Mouse (Mus musculus) CH12.LX (cell line): Measurements from ENCODE around the gene Gsap. TPM values are rescaled to one million over a fixed set of nuclear protein-coding genes. Genes with fewer than 3 reads are reported as not detected.

Experiments
- DNase-seq: peaks from one replicate; pipeline ENCODE4 v3.0.0-alpha.2; 2013; ENCODE audit errors: extremely low read depth
- H3K27ac ChIP-seq: 2 replicates; pipeline ENCODE4 v1.5.1; 2012; ENCODE audit warnings: low read depth, mild to moderate bottlenecking, control low read depth, moderate library complexity; ENCODE audit not compliant: insufficient read depth
- H3K27me3 ChIP-seq: replicated peaks from 2 replicates; pipeline ENCODE3; 2012; ENCODE audit warnings: inconsistent platforms
- H3K36me3 ChIP-seq, 2 experiments: replicated peaks in 1 of 2; 2 replicates each; pipeline versions ENCODE3 to v1.6.1; 2012; ENCODE audit warnings: inconsistent platforms in 1 of 2, low read length in 1 of 2, mild to moderate bottlenecking in 1 of 2, mixed read lengths in 1 of 2, moderate library complexity in 1 of 2; ENCODE audit not compliant: control insufficient read depth in 1 of 2, insufficient read depth in 1 of 2
- H3K4me1 ChIP-seq, 2 experiments: 2 replicates each; pipeline ENCODE4 v1.6.1; 2012; ENCODE audit warnings: inconsistent platforms in 1 of 2, moderate library complexity in 1 of 2; ENCODE audit not compliant: insufficient read depth in 2 of 2, control insufficient read depth in 1 of 2
- H3K4me2 ChIP-seq: 2 replicates; pipeline ENCODE4 v1.6.1; 2012; ENCODE audit warnings: low read depth, mild to moderate bottlenecking, control low read depth; ENCODE audit not compliant: poor library complexity, insufficient read depth, severe bottlenecking
- H3K4me3 ChIP-seq, 3 experiments: fragments of 150-350 bp in 1 of 3; sonication (generic) in 1 of 3; replicated peaks in 1 of 3; 2 replicates each; pipeline versions ENCODE3 to v1.5.1; 2011 to 2012; ENCODE audit warnings: low read depth in 2 of 3, low read length in 2 of 3, mild to moderate bottlenecking in 2 of 3, moderate library complexity in 2 of 3, control low read depth in 1 of 3, improper control_type of control experiment in 1 of 3, inconsistent platforms in 1 of 3, mixed read lengths in 1 of 3; ENCODE audit not compliant: poor library complexity in 1 of 3
- H3K79me2 ChIP-seq: replicated peaks from 2 replicates; pipeline ENCODE4 v1.6.1; 2012; ENCODE audit warnings: mild to moderate bottlenecking, moderate library complexity; ENCODE audit not compliant: control insufficient read depth, poor library complexity, insufficient read depth, severe bottlenecking; ENCODE audit errors: extremely low read depth
- H3K9ac ChIP-seq: 2 replicates; pipeline ENCODE4 v1.6.1; 2012; ENCODE audit warnings: low read depth, mild to moderate bottlenecking, control low read depth, moderate library complexity; ENCODE audit not compliant: insufficient read depth
- H3K9me3 ChIP-seq: replicated peaks from 2 replicates; pipeline ENCODE3; 2012; ENCODE audit warnings: low read length, inconsistent platforms, mixed read lengths
- BHLHE40 ChIP-seq: IDR thresholded peaks from 2 replicates; pipeline ENCODE4 v1.6.1; 2011; ENCODE audit warnings: mild to moderate bottlenecking, low read depth, low read length, improper control_type of control experiment
- CHD1 ChIP-seq: IDR thresholded peaks from 2 replicates; pipeline ENCODE4 v1.6.1; 2012; ENCODE audit warnings: low read depth, low read length, improper control_type of control experiment, inconsistent platforms
- CHD2 ChIP-seq: IDR thresholded peaks from 2 replicates; pipeline ENCODE4 v1.6.1; 2011; ENCODE audit warnings: low read length, improper control_type of control experiment
- E2F4 ChIP-seq: IDR thresholded peaks from 2 replicates; pipeline ENCODE4 v1.6.1; 2011; ENCODE audit warnings: low read depth, low read length, improper control_type of control experiment; ENCODE audit not compliant: insufficient replicate concordance
- ELF1 ChIP-seq: IDR thresholded peaks from 2 replicates; pipeline ENCODE4 v1.6.1; 2014; ENCODE audit warnings: low read depth, mild to moderate bottlenecking, inconsistent platforms, low read length, improper control_type of control experiment
- EP300 ChIP-seq: IDR thresholded peaks from 2 replicates; pipeline ENCODE4 v1.6.1; 2011; ENCODE audit warnings: low read length, improper control_type of control experiment
- ETS1 ChIP-seq: conservative IDR thresholded peaks from 2 replicates; pipeline ENCODE4 v1.6.1; 2012; ENCODE audit warnings: low read depth, mild to moderate bottlenecking, inconsistent platforms, low read length, improper control_type of control experiment, moderate library complexity
- GABPA ChIP-seq: IDR thresholded peaks from 2 replicates; pipeline ENCODE4 v1.6.1; 2012; ENCODE audit warnings: low read depth, low read length, improper control_type of control experiment, inconsistent platforms; ENCODE audit not compliant: insufficient replicate concordance
- HCFC1 ChIP-seq: IDR thresholded peaks from 2 replicates; pipeline ENCODE4 v1.6.1; 2012; ENCODE audit warnings: low read depth, mild to moderate bottlenecking, inconsistent platforms, low read length, improper control_type of control experiment
- JUN ChIP-seq: IDR thresholded peaks from 2 replicates; pipeline ENCODE4 v1.6.1; 2011; ENCODE audit warnings: low read depth, mild to moderate bottlenecking, low read length, improper control_type of control experiment, moderate library complexity; ENCODE audit not compliant: insufficient read depth
- KAT2A ChIP-seq: IDR thresholded peaks from 2 replicates; pipeline ENCODE4 v1.6.1; 2012; ENCODE audit warnings: low read length, improper control_type of control experiment, inconsistent platforms; ENCODE audit not compliant: insufficient replicate concordance
- MAX ChIP-seq: IDR thresholded peaks from 2 replicates; pipeline ENCODE4 v1.6.1; 2011; ENCODE audit warnings: low read length, improper control_type of control experiment
- MAZ ChIP-seq: IDR thresholded peaks from 2 replicates; pipeline ENCODE4 v1.6.1; 2012; ENCODE audit warnings: low read depth, mild to moderate bottlenecking, inconsistent platforms, low read length, improper control_type of control experiment, moderate library complexity
- MEF2A ChIP-seq: IDR thresholded peaks from 2 replicates; pipeline ENCODE4 v1.6.1; 2014; ENCODE audit warnings: low read depth, mild to moderate bottlenecking, inconsistent platforms, low read length, improper control_type of control experiment, borderline replicate concordance
- MXI1 ChIP-seq: IDR thresholded peaks from 2 replicates; pipeline ENCODE4 v1.6.1; 2011; ENCODE audit warnings: mild to moderate bottlenecking, low read depth, low read length, improper control_type of control experiment
- MYC ChIP-seq: IDR thresholded peaks from 2 replicates; pipeline ENCODE4 v1.6.1; 2011; ENCODE audit warnings: low read depth, mild to moderate bottlenecking, improper control_type of control experiment, low read length
- NELFE ChIP-seq: IDR thresholded peaks from 2 replicates; pipeline ENCODE4 v1.6.1; 2011; ENCODE audit warnings: low read depth, low read length, improper control_type of control experiment
- NRF1 ChIP-seq: IDR thresholded peaks from 2 replicates; pipeline ENCODE4 v1.6.1; 2014; ENCODE audit warnings: low read depth, mild to moderate bottlenecking, inconsistent platforms, low read length, improper control_type of control experiment, moderate library complexity
- POLR2AphosphoS2 ChIP-seq: IDR thresholded peaks from 2 replicates; pipeline ENCODE4 v1.6.1; 2011; ENCODE audit warnings: low read depth, low read length, improper control_type of control experiment
- RAD21 ChIP-seq: IDR thresholded peaks from 2 replicates; pipeline ENCODE4 v1.6.1; 2011; ENCODE audit warnings: low read depth, mild to moderate bottlenecking, low read length, improper control_type of control experiment, moderate library complexity
- RCOR1 ChIP-seq: conservative IDR thresholded peaks from 2 replicates; pipeline ENCODE4 v1.6.1; 2012; ENCODE audit warnings: low read depth, mild to moderate bottlenecking, inconsistent platforms, low read length, improper control_type of control experiment
- SMC3 ChIP-seq: IDR thresholded peaks from 2 replicates; pipeline ENCODE4 v1.6.1; 2011; ENCODE audit warnings: low read depth, low read length, improper control_type of control experiment
- TBP ChIP-seq: conservative IDR thresholded peaks from 2 replicates; pipeline ENCODE4 v1.6.1; 2011; ENCODE audit warnings: low read depth, low read length, improper control_type of control experiment
- USF1 ChIP-seq: IDR thresholded peaks from 2 replicates; pipeline ENCODE4 v1.6.1; 2014; ENCODE audit warnings: low read depth, mild to moderate bottlenecking, inconsistent platforms, low read length, improper control_type of control experiment
- USF2 ChIP-seq: conservative IDR thresholded peaks from 2 replicates; pipeline ENCODE4 v1.6.1; 2011; ENCODE audit warnings: low read depth, low read length, improper control_type of control experiment
- ZC3H11A ChIP-seq: IDR thresholded peaks from 2 replicates; pipeline ENCODE4 v1.6.1; 2012; ENCODE audit warnings: low read depth, mild to moderate bottlenecking, inconsistent platforms, low read length, improper control_type of control experiment
- dilution Hi-C: fragments of 300-500 bp; cut with MboI; formaldehyde crosslinking; loops from 2 replicates; pipeline ENCODE4 v1.14.3; 2020; ENCODE audit warnings: low sequenced_read_pairs; ENCODE audit not compliant: extremely low pct_unique_long_range_greater_than_20kb, extremely low pct_ligation_motif_present
- in situ Hi-C: fragments of 300-500 bp; cut with MboI; formaldehyde crosslinking; loops from 3 replicates; pipeline ENCODE4 v1.14.3; 2019; ENCODE audit warnings: low sequenced_read_pairs, low pct_ligation_motif_present, low pct_unique_long_range_greater_than_20kb, mixed read lengths
- polyA plus RNA-seq: library from polyadenylated mRNA; unstranded; fragments of >175 nt; gene quantifications from 2 replicates; pipeline ENCODE4 v1.2.1, GENCODE M21; 2012; ENCODE audit warnings: low read depth; ENCODE audit not compliant: insufficient read length
- total RNA-seq, 2 experiments: library from RNA; depleted of rRNA; stranded (reverse); fragments of 300-350 nt in 1 of 2; fragments of >200 nt in 1 of 2; gene quantifications; 2 replicates each; pipeline ENCODE4 v1.2.3; 2012 to 2014

Gene Gsap
- total and polyA plus RNA-seq, 3 experiments = 1.7 to 3.8 (median 2.2) TPM

- in situ Hi-C loops = no loop called here
- Histone ChIP-seq H3K9me3 (no peaks in the 10 kb centered on the region), H3K27me3 (no peaks in the 10 kb centered on the region), H3K36me3 (peaks cover 0 to 13% of the 10 kb centered on the region in 2 experiments), H3K4me3 (no peak overlapping the region), H3K27ac (no peak overlapping the region), H3K4me2 (no peak overlapping the region), H3K79me2 (no peaks in the 10 kb centered on the region), H3K4me1 (peaks cover 5 to 25% of the 10 kb centered on the region in 2 experiments), H3K9ac (no peak overlapping the region)
- dilution Hi-C loops = no loop called here
- TF ChIP-seq MYC = no peak
- TF ChIP-seq USF1 = no peak
- TF ChIP-seq CHD1 = no peak
- TF ChIP-seq ZC3H11A = no peak
- TF ChIP-seq GABPA = no peak
- TF ChIP-seq MEF2A = no peak
- TF ChIP-seq TBP = no peak
- no peak for TF ChIP-seq RCOR1
- TF ChIP-seq JUN = no peak
- no peak for TF ChIP-seq RAD21
- no peak for TF ChIP-seq NRF1
- no peak for TF ChIP-seq E2F4
- no peak for TF ChIP-seq MAZ
- no peak for TF ChIP-seq MAX
- TF ChIP-seq USF2 = no peak
- TF ChIP-seq MXI1 = no peak
- DNase-seq = no peak
Measured at GRCm38 (mm10) chr5:21206014-21206413, 20.0 kb downstream of the Gsap start.

- Histone ChIP-seq H3K79me2 (no peaks in the 10 kb centered on the region), H3K27ac (no peak overlapping the region), H3K36me3 (peaks cover 0 to 27% of the 10 kb centered on the region in 2 experiments), H3K9ac (no peak overlapping the region), H3K4me2 (no peak overlapping the region), H3K4me3 (no peak overlapping the region), H3K27me3 (no peaks in the 10 kb centered on the region), H3K4me1 (no peaks in the 10 kb centered on the region), H3K9me3 (no peaks in the 10 kb centered on the region)
- TF ChIP-seq NELFE (no peak), EP300 (no peak), CHD2 (no peak), MAZ (no peak), CHD1 (no peak), JUN (no peak), RCOR1 (no peak), HCFC1 (no peak), NRF1 (no peak), ETS1 (no peak), BHLHE40 (no peak), ELF1 (no peak), SMC3 (no peak), KAT2A (no peak), USF1 (no peak), MEF2A (no peak), POLR2AphosphoS2 (no peak)
- in situ Hi-C loops (no loop called here), dilution Hi-C loops (no loop called here)
- DNase-seq = no peak
Measured at GRCm38 (mm10) chr5:21211406-21211805, 25.4 kb downstream of the Gsap start.
